Mouse (Mus musculus) lung, postnatal 0 days (tissue): Measurements from ENCODE around the gene Tpst1.

ENCODE experiments used
- CTCF ChIP-seq: IDR thresholded peaks from 2 replicates; pipeline ENCODE4 v1.5.1; 2016; ENCODE audit warnings: antibody characterized with exemption, mild to moderate bottlenecking
- EP300 ChIP-seq: IDR thresholded peaks from 2 replicates; pipeline ENCODE4 v1.6.1; 2016; ENCODE audit warnings: antibody characterized with exemption, mild to moderate bottlenecking, control low read depth

DNA sequence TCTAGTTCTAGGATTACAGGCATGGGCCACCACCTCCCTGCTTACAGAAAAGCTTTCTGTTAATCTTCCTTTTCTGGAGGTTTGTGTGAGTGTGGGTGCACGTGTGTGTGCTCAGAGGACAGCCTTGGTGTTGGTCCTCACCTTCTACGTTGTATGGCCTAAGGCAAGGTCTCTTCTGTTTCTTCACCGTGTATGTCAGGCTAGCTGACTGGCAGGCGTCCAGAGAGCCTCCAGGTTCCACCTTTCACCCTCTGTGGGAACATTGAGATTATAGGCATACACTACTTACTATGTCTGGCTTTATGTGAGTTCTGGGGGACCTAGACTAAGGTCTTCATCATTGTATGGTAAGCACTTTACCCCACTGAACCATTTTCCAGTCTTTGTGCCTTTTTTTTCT is 9.3 kb downstream of the Tpst1 start:
- TF ChIP-seq CTCF (no peak), EP300 (no peak)
